9 mouse cellular contexts compared by ENCODE assay signal in genomic region chr1:153035328-153035944, GRCm38 (mm10).
DNase-seq lines count a peak whose midpoint lies in the region; ATAC-seq lines count a peak whose summit lies in the region.
"Had no signal": no experiment of that assay in that cellular context is flagged by ENCODE, and none has a peak within 500 bp of the region (broad histone marks: within the 10 kb centered on the region; RNA-seq: fewer than 3 reads in every experiment).

No protein-coding gene starts in this region.

- 36% methylated on average over 6 of the region's 6 CpGs for WGBS in heart, embryonic 10.5 days
- 37% methylated on average over 6 of the region's 6 CpGs for WGBS in embryonic facial prominence, embryonic 11.5 days
- WGBS in hindbrain, embryonic 10.5 days: 35% methylated on average over 6 of the region's 6 CpGs
- WGBS in stomach, embryonic 14.5 days: 32% methylated on average over 6 of the region's 6 CpGs

- H3K9me3 ChIP-seq in heart, embryonic 10.5 days: no peaks in the 10 kb centered on the region
- H3K9me3 ChIP-seq in embryonic facial prominence, embryonic 11.5 days (replicated peaks; ENCODE audit: control insufficient read depth, low read length): no peaks in the 10 kb centered on the region
- 0 out of 2 replicates have a peak, but pooled peaks cover 9% of the 10 kb centered on the region for H3K9me3 ChIP-seq in hindbrain, embryonic 10.5 days
- H3K9me3 ChIP-seq in stomach, embryonic 14.5 days (ENCODE audit: control insufficient read depth, low read depth, low read length): 0 out of 2 replicates have a peak, but pooled peaks cover 3% of the 10 kb centered on the region

- H3K4me1 ChIP-seq in heart, embryonic 10.5 days: peaks cover 43% of the 10 kb centered on the region
- peaks cover 3% of the 10 kb centered on the region; the same call in 1 of the 2 replicates for H3K4me1 ChIP-seq in embryonic facial prominence, embryonic 11.5 days (ENCODE audit: control insufficient read depth, insufficient read depth, low read length)
- peaks cover 80% of the 10 kb centered on the region for H3K4me1 ChIP-seq in hindbrain, embryonic 10.5 days (replicated peaks)
- peaks cover 11% of the 10 kb centered on the region for H3K4me1 ChIP-seq in stomach, embryonic 14.5 days (ENCODE audit: control insufficient read depth, insufficient read depth, low read length)
- H3K4me1 ChIP-seq: megakaryocyte, embryonic 14.5 days had no signal

- H3K9ac ChIP-seq in embryonic facial prominence, embryonic 11.5 days (replicated peaks; ENCODE audit: low read length): no peak overlapping the region
- H3K9ac ChIP-seq in stomach, embryonic 14.5 days (replicated peaks; ENCODE audit: low read depth, low read length): no peak overlapping the region

- ATAC-seq in embryonic facial prominence, embryonic 11.5 days (replicated peaks; ENCODE audit: insufficient number of reproducible peaks, low FRiP score, low TSS enrichment, low read depth): no peak
- peak; percentile 26; the same call in 1 of the 2 replicates for ATAC-seq in stomach, embryonic 14.5 days (ENCODE audit: insufficient number of reproducible peaks, insufficient read depth, low FRiP score, low read depth)

- DNase-seq in heart, embryonic 10.5 days (ENCODE audit: low spot score): peak; percentile 79
- no peak for DNase-seq in heart, adult 9 months (ENCODE audit: low spot score in 2 of 2)
- DNase-seq in adrenal gland, postnatal 25 days: peak; percentile 46
- DNase-seq in embryonic facial prominence, embryonic 11.5 days (ENCODE audit: low spot score): peak; percentile 85
- DNase-seq in hindbrain, embryonic 10.5 days (ENCODE audit: low spot score): peak; percentile 77
- DNase-seq in layer of hippocampus, postnatal 36 days: peak; percentile 66 to 73
- peak; percentile 79 for DNase-seq in mesoderm, embryonic 11.5 days (ENCODE audit: low read depth, low spot score)

- H3K27ac ChIP-seq in heart, embryonic 10.5 days: peak overlapping the region; percentile 64; the same call in 1 of the 2 replicates
- H3K27ac ChIP-seq in embryonic facial prominence, embryonic 11.5 days (replicated peaks; ENCODE audit: low read depth, low read length): no peak overlapping the region
- peak overlapping the region; percentile 86 for H3K27ac ChIP-seq in hindbrain, embryonic 10.5 days
- H3K27ac ChIP-seq in stomach, embryonic 14.5 days (ENCODE audit: low read length): no peak overlapping the region

- H3K36me3 ChIP-seq in heart, embryonic 10.5 days: no peaks in the 10 kb centered on the region
- H3K36me3 ChIP-seq in embryonic facial prominence, embryonic 11.5 days (replicated peaks; ENCODE audit: control insufficient read depth, insufficient read depth, low read depth, low read length): no peaks in the 10 kb centered on the region
- no peaks in the 10 kb centered on the region for H3K36me3 ChIP-seq in hindbrain, embryonic 10.5 days
- H3K36me3 ChIP-seq in stomach, embryonic 14.5 days (ENCODE audit: control insufficient read depth, insufficient read depth, low read length): no peaks in the 10 kb centered on the region

- H3K4me2 ChIP-seq in embryonic facial prominence, embryonic 11.5 days (ENCODE audit: low read depth, low read length): no peak overlapping the region
- no peak overlapping the region for H3K4me2 ChIP-seq in stomach, embryonic 14.5 days (replicated peaks; ENCODE audit: low read depth, low read length)

- no peak overlapping the region for H3K4me3 ChIP-seq in heart, embryonic 10.5 days
- H3K4me3 ChIP-seq in embryonic facial prominence, embryonic 11.5 days (ENCODE audit: low read depth, low read length): no peak overlapping the region
- no peak overlapping the region for H3K4me3 ChIP-seq in hindbrain, embryonic 10.5 days
- no peak overlapping the region for H3K4me3 ChIP-seq in stomach, embryonic 14.5 days (ENCODE audit: low read depth, low read length)
- H3K4me3 ChIP-seq: megakaryocyte, embryonic 14.5 days had no signal

- H3K27me3 ChIP-seq in heart, embryonic 10.5 days (ENCODE audit: insufficient read depth, poor library complexity, severe bottlenecking): no peaks in the 10 kb centered on the region
- H3K27me3 ChIP-seq in embryonic facial prominence, embryonic 11.5 days (ENCODE audit: control insufficient read depth, insufficient read depth, low read length): no peaks in the 10 kb centered on the region
- H3K27me3 ChIP-seq in hindbrain, embryonic 10.5 days (ENCODE audit: insufficient read depth, poor library complexity, severe bottlenecking): no peaks in the 10 kb centered on the region
- H3K27me3 ChIP-seq in stomach, embryonic 14.5 days (ENCODE audit: control insufficient read depth, insufficient read depth, low read length): no peaks in the 10 kb centered on the region

Comparison
In these comparisons a context has a peak if more than half of its experiments do, and no peak if none do; other contexts are left out.
1. DNase-seq: peak in heart, embryonic 10.5 days (single experiment), adrenal gland, postnatal 25 days (single experiment), embryonic facial prominence, embryonic 11.5 days (single experiment), hindbrain, embryonic 10.5 days (single experiment), layer of hippocampus, postnatal 36 days (2 of 2) and mesoderm, embryonic 11.5 days (single experiment); none in heart, adult 9 months (0 of 2).
2. H3K27ac ChIP-seq: peak in heart, embryonic 10.5 days (single experiment) and hindbrain, embryonic 10.5 days (single experiment); none in embryonic facial prominence, embryonic 11.5 days (single experiment) and stomach, embryonic 14.5 days (single experiment).